Mouse (Mus musculus) bone marrow, adult 2 months (tissue): ENCODE results near the gene Gpatch1.

ENCODE experiments used
- CTCF ChIP-seq: fragments of 200-500 bp; IDR thresholded peaks from 2 replicates; pipeline ENCODE4 v1.5.1; 2011; ENCODE audit warnings: low read length, control low read depth; ENCODE audit not compliant: control insufficient read depth, insufficient read depth
- POLR2A ChIP-seq: fragments of 200-500 bp; IDR thresholded peaks from 2 replicates; pipeline ENCODE4 v1.6.1; 2011; ENCODE audit warnings: low read depth, mild to moderate bottlenecking, control low read depth, low read length, borderline replicate concordance; ENCODE audit not compliant: control insufficient read depth

DNA sequence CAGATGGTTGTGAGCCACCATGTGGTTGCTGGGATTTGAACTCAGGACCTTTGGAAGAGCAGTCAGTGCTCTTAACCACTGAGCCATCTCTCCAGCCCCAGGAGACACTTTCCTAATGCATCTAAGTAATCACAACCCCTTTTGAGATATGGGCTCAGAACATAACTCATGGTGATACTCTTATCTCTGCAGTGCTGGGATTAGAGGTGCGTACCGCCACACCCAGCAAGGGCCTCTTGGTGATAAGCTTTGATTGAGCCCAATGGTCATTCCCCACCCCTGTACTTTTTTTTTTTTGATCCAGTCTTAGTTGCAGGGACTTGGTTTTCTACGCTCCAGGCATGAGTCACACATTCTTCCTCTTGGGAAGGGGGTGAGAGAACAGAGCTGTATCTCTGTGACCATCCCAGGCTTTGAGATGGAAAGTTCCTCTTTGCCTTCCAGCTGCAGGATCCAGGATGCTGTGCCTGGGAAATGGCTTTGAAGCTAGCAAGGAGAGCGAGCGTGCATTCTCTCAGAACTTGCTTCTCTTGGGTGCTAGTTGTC, 26.6 kb upstream of the Gpatch1 start:
- TF ChIP-seq CTCF, result no peak
- TF ChIP-seq POLR2A, result no peak
